Mouse (Mus musculus): ENCODE measurements around the gene Krtap5-4. TPM values are rescaled to one million over a fixed set of nuclear protein-coding genes. Genes with fewer than 3 reads are reported as not detected.
"Not testable (repeated sequence)": the region's sequence is repeated elsewhere in the genome, so short reads cannot be mapped to it uniquely, and the experiment has no call there.

The Krtap5-4 gene
- polyA plus RNA-seq, 2 experiments, result not detected

- no peak for DNase-seq (ENCODE audit: low spot score)
- H3K9me3 ChIP-seq (ENCODE audit: control insufficient read depth, low read length), result no peaks in the 10 kb centered on the region
- no peak overlapping the region for H3K27ac ChIP-seq (replicated peaks; ENCODE audit: low read depth, low read length)
- no peak for ATAC-seq (ENCODE audit: low FRiP score, low read depth)
- no peak overlapping the region for H3K9ac ChIP-seq (ENCODE audit: low read depth, low read length, severe bottlenecking)
- no peaks in the 10 kb centered on the region for H3K27me3 ChIP-seq (ENCODE audit: control insufficient read depth, insufficient read depth, low read length)
- H3K36me3 ChIP-seq (ENCODE audit: control insufficient read depth, insufficient read depth, low read length), result no peaks in the 10 kb centered on the region
- 57% methylated on average over 5 of the region's 5 CpGs for WGBS
- TF ChIP-seq POLR2A (IDR thresholded peaks at IDR 0.05; ENCODE audit: borderline replicate concordance, extremely low read depth, insufficient read depth, insufficient read length), result no peak
- H3K4me1 ChIP-seq (ENCODE audit: control insufficient read depth, insufficient read depth, low read length), result peaks cover 10% of the 10 kb centered on the region; the same call in 1 of the 2 replicates
- no peak overlapping the region for H3K4me2 ChIP-seq (replicated peaks; ENCODE audit: low read depth, low read length, severe bottlenecking)
- no peak overlapping the region for H3K4me3 ChIP-seq (replicated peaks; ENCODE audit: low read length)
Observed at GRCm38 (mm10) chr7:142317216-142317615, 13.9 kb downstream of the Krtap5-4 start.

GRCm38 (mm10) chr7:142319124-142319523 is 15.8 kb downstream of the Krtap5-4 start:
- Histone ChIP-seq H3K4me2 (replicated peaks; ENCODE audit: low read depth, low read length, severe bottlenecking) (no peak overlapping the region), H3K4me1 (ENCODE audit: control insufficient read depth, insufficient read depth, low read length) (peaks cover 10% of the 10 kb centered on the region; the same call in 1 of the 2 replicates), H3K4me3 (replicated peaks; ENCODE audit: low read length) (no peak overlapping the region), H3K27me3 (ENCODE audit: control insufficient read depth, insufficient read depth, low read length) (no peaks in the 10 kb centered on the region), H3K9ac (ENCODE audit: low read depth, low read length, severe bottlenecking) (no peak overlapping the region), H3K27ac (replicated peaks; ENCODE audit: low read depth, low read length) (no peak overlapping the region), H3K9me3 (ENCODE audit: control insufficient read depth, low read length) (no peaks in the 10 kb centered on the region), H3K36me3 (ENCODE audit: control insufficient read depth, insufficient read depth, low read length) (no peaks in the 10 kb centered on the region)
- DNase-seq (ENCODE audit: low spot score), result no peak
- TF ChIP-seq POLR2A (IDR thresholded peaks at IDR 0.05; ENCODE audit: borderline replicate concordance, extremely low read depth, insufficient read depth, insufficient read length), result no peak
- WGBS, result 73% methylated on average over 11 of the region's 11 CpGs
- no peak for ATAC-seq (ENCODE audit: low FRiP score, low read depth)

- Histone ChIP-seq H3K9ac (ENCODE audit: low read depth, low read length, severe bottlenecking) (no peak overlapping the region), H3K27ac (replicated peaks; ENCODE audit: low read depth, low read length) (0 out of 2 replicates have a peak overlapping the region, but pooled peaks have one; percentile 13), H3K4me1 (ENCODE audit: control insufficient read depth, insufficient read depth, low read length) (peaks cover 10% of the 10 kb centered on the region; the same call in 1 of the 2 replicates), H3K9me3 (ENCODE audit: control insufficient read depth, low read length) (no peaks in the 10 kb centered on the region), H3K4me2 (replicated peaks; ENCODE audit: low read depth, low read length, severe bottlenecking) (no peak overlapping the region), H3K27me3 (ENCODE audit: control insufficient read depth, insufficient read depth, low read length) (no peaks in the 10 kb centered on the region), H3K36me3 (ENCODE audit: control insufficient read depth, insufficient read depth, low read length) (no peaks in the 10 kb centered on the region), H3K4me3 (replicated peaks; ENCODE audit: low read length) (no peak overlapping the region)
- WGBS, result 16% methylated on average over 2 of the region's 2 CpGs
- TF ChIP-seq POLR2A (IDR thresholded peaks at IDR 0.05; ENCODE audit: borderline replicate concordance, extremely low read depth, insufficient read depth, insufficient read length), result no peak
- ATAC-seq (ENCODE audit: low FRiP score, low read depth) (no peak), DNase-seq (ENCODE audit: low spot score) (no peak)
Observed at GRCm38 (mm10) chr7:142320906-142321305, 17.6 kb downstream of the Krtap5-4 start.

GRCm38 (mm10) chr7:142321637-142322306 is 18.4 kb downstream of the Krtap5-4 start:
- H3K27ac ChIP-seq (replicated peaks; ENCODE audit: low read depth, low read length), result 0 out of 2 replicates have a peak overlapping the region, but pooled peaks have one; percentile 26
- 18% methylated on average over 3 of the region's 10 CpGs for WGBS
- H3K4me3 ChIP-seq (replicated peaks; ENCODE audit: low read length); H3K9me3 ChIP-seq (ENCODE audit: control insufficient read depth, low read length); ATAC-seq (ENCODE audit: low FRiP score, low read depth); H3K4me2 ChIP-seq (replicated peaks; ENCODE audit: low read depth, low read length, severe bottlenecking); H3K27me3 ChIP-seq (ENCODE audit: control insufficient read depth, insufficient read depth, low read length); H3K4me1 ChIP-seq (ENCODE audit: control insufficient read depth, insufficient read depth, low read length); H3K36me3 ChIP-seq (ENCODE audit: control insufficient read depth, insufficient read depth, low read length); DNase-seq (ENCODE audit: low spot score); H3K9ac ChIP-seq (ENCODE audit: low read depth, low read length, severe bottlenecking): not testable (repeated sequence)

- no peak for TF ChIP-seq POLR2A (IDR thresholded peaks at IDR 0.05; ENCODE audit: borderline replicate concordance, extremely low read depth, insufficient read depth, insufficient read length)
Observed at GRCm38 (mm10) chr7:142322641-142323040, 19.3 kb downstream of the Krtap5-4 start.

More at GRCm38 (mm10) chr7:142322641-142323040, 19.3 kb downstream of the Krtap5-4 start:
- Histone ChIP-seq H3K9ac (ENCODE audit: low read depth, low read length, severe bottlenecking) (no peak overlapping the region), H3K4me3 (replicated peaks; ENCODE audit: low read length) (no peak overlapping the region), H3K27me3 (ENCODE audit: control insufficient read depth, insufficient read depth, low read length) (no peaks in the 10 kb centered on the region), H3K4me1 (ENCODE audit: control insufficient read depth, insufficient read depth, low read length) (peaks cover 4% of the 10 kb centered on the region; the same call in 1 of the 2 replicates), H3K4me2 (replicated peaks; ENCODE audit: low read depth, low read length, severe bottlenecking) (no peak overlapping the region), H3K36me3 (ENCODE audit: control insufficient read depth, insufficient read depth, low read length) (no peaks in the 10 kb centered on the region), H3K9me3 (ENCODE audit: control insufficient read depth, low read length) (no peaks in the 10 kb centered on the region), H3K27ac (replicated peaks; ENCODE audit: low read depth, low read length) (no peak overlapping the region)
- WGBS, result 81% methylated on average over 6 of the region's 6 CpGs
- DNase-seq (ENCODE audit: low spot score) (no peak), ATAC-seq (ENCODE audit: low FRiP score, low read depth) (no peak)
